Mouse (Mus musculus) erythroblast, embryonic 14.5 days (primary cell): ENCODE measurements around the gene Abhd16a.

Source experiments
- GATA1 ChIP-seq: IDR thresholded peaks from 2 replicates; pipeline ENCODE4 v1.6.1; 2012; ENCODE audit warnings: low read length, inconsistent platforms, mixed read lengths
- TAL1 ChIP-seq: IDR thresholded peaks from 3 replicates; pipeline ENCODE4 v1.6.1; 2012; ENCODE audit warnings: low read length, inconsistent platforms, mixed read lengths

DNA sequence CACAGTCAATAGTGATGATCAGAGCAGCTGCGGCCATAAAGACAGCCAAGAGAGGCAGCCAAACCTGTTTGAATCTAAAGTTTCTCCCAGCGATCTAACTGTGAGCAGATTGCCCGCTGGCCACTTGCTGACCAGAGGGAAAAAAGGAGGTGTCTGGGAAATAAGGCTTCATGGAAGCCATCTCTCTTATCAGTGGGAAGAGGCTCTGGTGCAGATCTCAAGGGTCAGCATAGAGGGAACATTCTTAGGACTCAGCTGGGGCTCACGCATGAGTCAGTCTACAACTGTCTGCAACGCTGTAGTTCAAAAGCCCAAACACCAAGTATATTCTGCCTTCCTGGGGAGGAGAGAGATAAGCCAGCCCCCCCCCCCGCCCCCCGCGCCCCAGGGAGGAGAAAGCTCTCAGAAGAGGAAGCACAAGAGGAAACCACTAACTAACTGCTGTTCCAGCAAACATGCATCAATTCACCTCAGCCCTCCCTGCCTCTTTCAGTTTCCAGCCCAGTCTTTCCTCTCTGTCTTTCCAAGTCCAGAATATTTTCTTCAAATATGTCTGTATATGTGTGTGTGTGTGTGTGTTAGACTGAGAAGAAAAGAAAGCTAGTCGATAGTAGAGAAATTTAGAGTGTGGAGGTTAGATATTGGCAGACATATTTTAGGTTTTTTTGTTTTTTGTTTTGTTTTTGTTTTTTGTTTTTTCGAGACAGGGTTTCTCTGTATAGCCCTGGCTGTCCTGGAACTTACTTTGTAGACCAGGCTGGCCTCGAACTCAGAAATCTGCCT lies 40.7 kb upstream of the Abhd16a start:
- TF ChIP-seq GATA1: no peak
- no peak for TF ChIP-seq TAL1
